Mouse (Mus musculus): ENCODE data around the gene Yaf2.

DNA sequence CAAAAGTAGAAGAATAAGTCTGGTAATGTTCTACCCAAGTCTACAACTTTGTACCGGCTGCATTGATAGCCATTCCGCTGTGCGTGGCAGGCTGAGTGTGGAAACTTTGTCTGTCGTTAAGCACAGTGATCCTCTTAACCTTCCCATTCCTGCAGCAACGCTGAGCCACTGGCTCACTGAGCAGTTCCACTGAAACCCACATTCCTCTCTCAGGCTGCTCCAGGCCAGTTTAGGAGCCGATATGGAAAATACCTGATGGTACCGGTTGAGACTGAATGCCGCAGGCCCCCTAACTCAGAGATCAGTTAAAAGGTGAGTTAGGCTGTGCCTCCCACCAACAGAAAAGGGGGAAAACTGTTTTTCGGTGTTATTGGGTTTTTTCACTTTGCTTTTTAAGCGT lies 81.4 kb downstream of the Yaf2 start:
- TF ChIP-seq CTCF (IDR thresholded peaks at IDR 0.05 in 2 of 3, conservative IDR thresholded peaks at IDR 0.05 in 1 of 3; ENCODE audit: control insufficient read depth in 1 of 3, insufficient read depth in 1 of 3, low read depth in 2 of 3, low read length in 3 of 3, poor library complexity in 1 of 3, severe bottlenecking in 1 of 3) (no peak), USF2 (IDR thresholded peaks at IDR 0.05; ENCODE audit: borderline replicate concordance in 1 of 2, insufficient read depth in 1 of 2, low read depth in 1 of 2, low read length in 2 of 2) (no peak), POLR2A (IDR thresholded peaks at IDR 0.05; ENCODE audit: control insufficient read depth in 1 of 2, insufficient read depth in 1 of 2, low read depth in 1 of 2, low read length in 2 of 2, poor library complexity in 1 of 2) (no peak), E2F4 (IDR thresholded peaks at IDR 0.05; ENCODE audit: borderline replicate concordance, low read depth, low read length) (no peak), KAT2A (conservative IDR thresholded peaks at IDR 0.05; ENCODE audit: low read depth, low read length) (no peak), EP300 (IDR thresholded peaks at IDR 0.05; ENCODE audit: low read depth in 1 of 2, low read length in 2 of 2) (no peak), ETS1 (IDR thresholded peaks at IDR 0.05; ENCODE audit: low read depth, low read length) (no peak), BHLHE40 (IDR thresholded peaks at IDR 0.05; ENCODE audit: borderline replicate concordance, low read depth, low read length) (no peak), ZNF384 (IDR thresholded peaks at IDR 0.05; ENCODE audit: low read depth, low read length) (no peak), MYC (IDR thresholded peaks at IDR 0.05; ENCODE audit: low read depth, low read length) (no peak), GABPA (IDR thresholded peaks at IDR 0.05; ENCODE audit: low read depth, low read length) (no peak), RCOR1 (IDR thresholded peaks at IDR 0.05; ENCODE audit: low read depth, low read length) (no peak), MAZ (IDR thresholded peaks at IDR 0.05; ENCODE audit: low read depth, low read length) (no peak)

Measured in MEL (cell line).